Mouse (Mus musculus): Measurements from ENCODE around the gene Ptprs. TPM values are rescaled to one million over a fixed set of nuclear protein-coding genes. Genes with fewer than 3 reads are reported as not detected.

The Ptprs gene
- polyA plus RNA-seq, 1 experiment from 2014 or later: 44.7 TPM

DNA sequence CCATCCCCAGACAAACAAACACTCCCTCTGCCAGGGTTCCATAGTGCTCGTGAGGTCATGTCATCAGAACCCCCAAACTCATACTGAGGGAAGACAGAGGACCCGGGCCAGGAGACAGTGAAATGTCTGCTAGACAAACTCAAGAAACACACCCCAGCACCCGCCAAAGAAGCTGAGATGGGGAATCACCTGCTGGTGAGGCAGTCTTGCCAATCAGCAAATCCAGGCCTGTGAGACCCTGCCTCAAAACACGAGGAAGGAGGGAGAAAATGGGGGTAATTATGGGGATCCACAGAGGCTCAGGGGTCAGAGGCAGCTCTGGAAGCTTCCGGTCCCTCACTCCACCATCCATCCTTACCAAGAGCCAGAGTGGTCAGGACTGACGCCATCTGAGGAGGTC lies 9.5 kb downstream of the Ptprs start:
- no peak overlapping the region for H3K4me3 ChIP-seq (replicated peaks; ENCODE audit: low read depth, low read length)
- H3K4me2 ChIP-seq (ENCODE audit: low read length): no peak overlapping the region; the same call in 1 of the 2 replicates
- 54% methylated on average over 6 of the region's 6 CpGs for WGBS
- H3K36me3 ChIP-seq (ENCODE audit: insufficient read depth, low read length): no peaks in the 10 kb centered on the region
- H3K27ac ChIP-seq: no peak overlapping the region
- no peak for ATAC-seq (replicated peaks; ENCODE audit: low FRiP score, low read depth)
- no peak for DNase-seq (ENCODE audit: low spot score)
- H3K9me3 ChIP-seq (replicated peaks; ENCODE audit: low read length): no peaks in the 10 kb centered on the region
- no peak for TF ChIP-seq CTCF (IDR thresholded peaks at IDR 0.05; ENCODE audit: low read depth)
- peaks cover 38% of the 10 kb centered on the region for H3K4me1 ChIP-seq (replicated peaks; ENCODE audit: insufficient read depth, low read length)
- H3K9ac ChIP-seq (ENCODE audit: low read depth, low read length): no peak overlapping the region
- H3K27me3 ChIP-seq (ENCODE audit: insufficient read depth, low read length): no peaks in the 10 kb centered on the region

DNA sequence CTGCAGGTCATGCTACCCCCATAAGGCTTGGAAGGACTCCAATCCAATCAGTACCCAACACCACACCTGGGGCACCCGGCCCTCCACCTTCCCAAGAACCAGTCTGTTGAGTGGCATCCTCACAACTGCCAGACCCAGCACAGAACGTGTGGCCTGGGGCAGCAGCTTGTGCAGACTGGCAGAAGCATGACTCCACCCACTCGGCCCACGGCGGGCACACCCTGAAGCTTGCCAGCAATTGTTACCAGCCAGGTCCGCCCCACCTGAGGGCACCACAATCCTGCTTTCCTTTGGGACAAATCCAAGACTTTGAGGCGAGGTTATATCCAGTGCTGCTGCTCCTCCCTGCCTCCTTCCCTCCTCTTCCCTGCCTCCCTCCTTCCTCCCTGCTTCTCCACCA lies 11.5 kb downstream of the Ptprs start:
- H3K27ac ChIP-seq: no peak overlapping the region
- H3K36me3 ChIP-seq (ENCODE audit: insufficient read depth, low read length): no peaks in the 10 kb centered on the region
- WGBS: 84% methylated on average over 6 of the region's 7 CpGs
- no peak overlapping the region for H3K9ac ChIP-seq (ENCODE audit: low read depth, low read length)
- no peak overlapping the region for H3K4me2 ChIP-seq (ENCODE audit: low read length)
- peaks cover 40% of the 10 kb centered on the region for H3K4me1 ChIP-seq (replicated peaks; ENCODE audit: insufficient read depth, low read length)
- no peak for DNase-seq (ENCODE audit: low spot score)
- no peaks in the 10 kb centered on the region for H3K27me3 ChIP-seq (ENCODE audit: insufficient read depth, low read length)
- no peaks in the 10 kb centered on the region for H3K9me3 ChIP-seq (replicated peaks; ENCODE audit: low read length)
- no peak for ATAC-seq (replicated peaks; ENCODE audit: low FRiP score, low read depth)
- H3K4me3 ChIP-seq (replicated peaks; ENCODE audit: low read depth, low read length): no peak overlapping the region
- no peak for TF ChIP-seq CTCF (IDR thresholded peaks at IDR 0.05; ENCODE audit: low read depth)

DNA sequence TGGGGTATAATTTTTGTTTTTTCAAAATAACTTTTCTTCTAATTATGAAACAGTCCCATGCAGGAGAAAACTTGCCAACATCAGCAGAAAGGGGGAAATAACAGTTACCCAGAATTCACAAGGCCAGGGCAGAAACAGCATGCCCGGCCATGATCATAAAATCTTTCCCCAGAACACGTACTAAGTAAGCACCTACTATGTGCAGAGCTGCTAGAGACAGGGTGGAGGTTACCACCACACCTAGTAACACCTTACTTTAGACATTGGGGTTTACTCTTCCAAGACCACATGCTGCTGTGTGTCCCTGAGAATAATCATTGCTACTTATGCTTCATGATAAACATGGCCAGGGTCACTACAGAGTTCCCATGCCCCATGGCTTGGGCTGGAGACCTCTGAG lies 11.9 kb downstream of the Ptprs start:
- DNase-seq (ENCODE audit: low spot score): no peak
- Histone ChIP-seq H3K9ac (ENCODE audit: low read depth, low read length) (no peak overlapping the region), H3K36me3 (ENCODE audit: insufficient read depth, low read length) (no peaks in the 10 kb centered on the region), H3K9me3 (replicated peaks; ENCODE audit: low read length) (no peaks in the 10 kb centered on the region), H3K4me1 (replicated peaks; ENCODE audit: insufficient read depth, low read length) (peaks cover 36% of the 10 kb centered on the region), H3K4me3 (replicated peaks; ENCODE audit: low read depth, low read length) (no peak overlapping the region), H3K27me3 (ENCODE audit: insufficient read depth, low read length) (no peaks in the 10 kb centered on the region), H3K4me2 (ENCODE audit: low read length) (no peak overlapping the region), H3K27ac (no peak overlapping the region)
- no peak for ATAC-seq (replicated peaks; ENCODE audit: low FRiP score, low read depth)
- TF ChIP-seq CTCF (IDR thresholded peaks at IDR 0.05; ENCODE audit: low read depth): no peak
- 82% methylated on average over 2 of the region's 2 CpGs for WGBS

DNA sequence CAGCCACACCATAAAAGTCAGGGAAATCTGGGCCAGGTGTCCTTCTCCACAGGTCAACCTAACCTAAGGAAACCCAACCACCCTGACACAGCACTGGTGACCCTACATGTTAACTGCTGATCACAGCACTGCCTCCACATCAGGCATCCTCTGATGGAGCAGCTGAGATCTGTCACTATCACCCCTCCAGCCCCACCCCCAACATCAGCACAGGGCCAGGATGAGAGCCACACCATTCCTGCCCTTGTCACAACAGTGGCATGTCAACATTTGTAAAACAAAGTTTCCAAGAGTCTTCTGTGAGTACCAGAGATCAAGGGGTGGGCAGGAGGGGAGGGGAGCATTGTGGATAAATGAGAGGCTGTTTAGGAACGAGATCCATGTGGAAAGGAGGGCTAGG lies 12.8 kb downstream of the Ptprs start:
- Histone ChIP-seq H3K9me3 (replicated peaks; ENCODE audit: low read length) (no peaks in the 10 kb centered on the region), H3K9ac (ENCODE audit: low read depth, low read length) (0 out of 2 replicates have a peak overlapping the region, but pooled peaks have one; percentile 54), H3K27me3 (ENCODE audit: insufficient read depth, low read length) (no peaks in the 10 kb centered on the region), H3K36me3 (ENCODE audit: insufficient read depth, low read length) (no peaks in the 10 kb centered on the region), H3K4me2 (ENCODE audit: low read length) (peak overlapping the region; percentile 92), H3K27ac (peak overlapping the region; percentile 96), H3K4me1 (replicated peaks; ENCODE audit: insufficient read depth, low read length) (peaks cover 35% of the 10 kb centered on the region), H3K4me3 (replicated peaks; ENCODE audit: low read depth, low read length) (no peak overlapping the region)
- ATAC-seq (replicated peaks; ENCODE audit: low FRiP score, low read depth) (no peak), DNase-seq (ENCODE audit: low spot score) (no peak)
- TF ChIP-seq CTCF (IDR thresholded peaks at IDR 0.05; ENCODE audit: low read depth): no peak
- 17% methylated on average over 1 of the region's 1 CpGs for WGBS

DNA sequence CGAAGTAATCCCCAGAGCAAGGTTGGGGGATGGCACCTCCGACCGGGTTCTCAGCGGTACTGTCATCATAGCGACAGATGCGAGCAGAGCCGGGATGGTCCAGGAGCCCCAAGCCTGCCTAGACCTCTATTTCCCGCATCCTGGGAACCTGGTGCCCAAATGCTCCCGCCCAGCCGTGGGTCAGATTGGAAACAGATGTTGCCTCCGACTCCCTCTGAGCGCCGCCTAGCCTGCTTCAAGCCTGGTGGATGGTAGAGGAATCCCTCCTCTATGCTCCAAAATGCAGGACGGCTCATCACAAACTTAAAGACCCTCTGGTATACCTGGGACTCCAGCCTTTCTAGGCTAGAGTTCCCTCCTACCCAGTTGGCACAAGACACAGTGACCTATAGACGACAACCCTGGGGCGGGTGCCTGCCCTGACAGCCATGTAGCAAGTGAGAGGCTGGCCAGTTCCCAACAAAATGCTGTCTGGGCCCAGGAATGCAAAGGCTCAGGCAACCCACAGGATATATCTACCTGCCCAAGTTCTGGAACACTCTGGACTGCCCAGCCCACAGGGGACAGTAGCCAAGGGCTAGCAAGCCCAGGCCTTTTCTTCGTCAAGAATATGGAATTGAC lies 13.3 kb downstream of the Ptprs start:
- Histone ChIP-seq H3K4me3 (replicated peaks; ENCODE audit: low read depth, low read length) (peak overlapping the region; percentile 59), H3K9me3 (replicated peaks; ENCODE audit: low read length) (no peaks in the 10 kb centered on the region), H3K9ac (ENCODE audit: low read depth, low read length) (peak overlapping the region; percentile 54), H3K4me1 (replicated peaks; ENCODE audit: insufficient read depth, low read length) (peaks cover 31% of the 10 kb centered on the region), H3K36me3 (ENCODE audit: insufficient read depth, low read length) (no peaks in the 10 kb centered on the region; the same call in 1 of the 2 replicates), H3K27ac (peak overlapping the region; percentile 96), H3K4me2 (ENCODE audit: low read length) (peak overlapping the region; percentile 92), H3K27me3 (ENCODE audit: insufficient read depth, low read length) (no peaks in the 10 kb centered on the region)
- WGBS: 3% methylated on average over 17 of the region's 17 CpGs
- ATAC-seq (replicated peaks; ENCODE audit: low FRiP score, low read depth) (no peak), DNase-seq (ENCODE audit: low spot score) (no peak)
- TF ChIP-seq CTCF (IDR thresholded peaks at IDR 0.05; ENCODE audit: low read depth): peak; percentile 17; the same call in 1 of the 2 replicates

DNA sequence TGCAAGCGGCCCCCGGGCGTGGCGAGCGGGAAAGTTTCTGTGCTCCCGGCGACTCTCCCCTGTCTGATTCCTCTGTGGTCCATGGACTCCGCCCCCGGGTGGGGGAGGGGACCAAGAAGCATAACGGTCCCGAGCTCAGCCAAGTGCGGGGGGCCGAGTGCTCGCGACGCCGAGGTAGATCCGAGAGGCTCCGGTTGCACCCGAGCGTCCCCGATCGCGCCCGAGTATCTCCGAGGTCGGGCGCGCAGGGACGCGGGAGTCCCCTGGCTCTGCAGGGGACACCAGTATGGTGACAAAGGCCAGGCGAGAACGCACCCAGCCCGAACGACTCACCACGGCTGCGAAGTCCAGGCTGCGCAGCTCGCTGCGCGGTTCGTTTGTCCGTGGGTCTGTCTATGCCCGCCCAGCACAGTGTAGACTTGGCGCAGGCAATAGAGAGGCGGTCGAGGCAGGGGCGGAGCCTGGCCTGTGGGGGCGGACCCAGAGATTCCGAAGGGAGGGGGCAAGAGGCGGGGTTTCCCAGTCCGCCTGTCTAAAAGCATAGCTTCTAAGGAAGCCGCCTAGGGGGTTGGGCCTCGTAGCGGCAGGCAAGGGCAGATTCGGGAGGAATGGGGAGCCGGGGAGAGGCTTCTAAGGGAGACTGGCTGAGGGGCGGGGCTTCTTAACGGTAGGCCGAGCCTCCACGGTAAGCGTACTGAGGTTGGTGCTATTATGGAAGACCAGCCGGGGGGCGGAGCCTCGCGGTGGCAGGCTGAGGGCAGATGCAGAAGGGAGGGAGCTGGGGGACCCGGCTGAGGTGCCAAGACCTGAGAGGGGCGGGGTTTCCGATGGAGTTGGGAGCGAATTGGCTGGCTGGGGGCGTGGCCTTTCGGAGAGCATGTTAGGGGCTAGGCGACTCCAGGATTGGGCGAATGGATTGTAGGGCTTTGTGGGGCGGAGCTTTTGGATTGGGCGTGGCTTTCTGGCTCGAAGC lies 14.2 kb downstream of the Ptprs start:
- Histone ChIP-seq H3K9me3 (replicated peaks; ENCODE audit: low read length) (no peaks in the 10 kb centered on the region), H3K4me1 (replicated peaks; ENCODE audit: insufficient read depth, low read length) (peaks cover 25% of the 10 kb centered on the region), H3K4me3 (replicated peaks; ENCODE audit: low read depth, low read length) (peak overlapping the region; percentile 59), H3K9ac (ENCODE audit: low read depth, low read length) (peak overlapping the region; percentile 67), H3K27ac (peak overlapping the region; percentile 96), H3K4me2 (ENCODE audit: low read length) (peak overlapping the region; percentile 92), H3K36me3 (ENCODE audit: insufficient read depth, low read length) (peaks cover 3% of the 10 kb centered on the region; the same call in 1 of the 2 replicates), H3K27me3 (ENCODE audit: insufficient read depth, low read length) (no peaks in the 10 kb centered on the region)
- 0 out of 2 replicates have a peak, but pooled peaks have one; percentile 1 for TF ChIP-seq CTCF (IDR thresholded peaks at IDR 0.05; ENCODE audit: low read depth)
- ATAC-seq (replicated peaks; ENCODE audit: low FRiP score, low read depth): peak; percentile 91
- DNase-seq (ENCODE audit: low spot score): peak; percentile 100
- WGBS: under 1% methylated on average over 77 of the region's 77 CpGs
